Mouse (Mus musculus): ENCODE measurements around the gene Sorcs3. TPM values are rescaled to one million over a fixed set of nuclear protein-coding genes. Genes with fewer than 3 reads are reported as not detected.

The Sorcs3 gene
- polyA plus RNA-seq, 1 experiment, result not detected

DNA sequence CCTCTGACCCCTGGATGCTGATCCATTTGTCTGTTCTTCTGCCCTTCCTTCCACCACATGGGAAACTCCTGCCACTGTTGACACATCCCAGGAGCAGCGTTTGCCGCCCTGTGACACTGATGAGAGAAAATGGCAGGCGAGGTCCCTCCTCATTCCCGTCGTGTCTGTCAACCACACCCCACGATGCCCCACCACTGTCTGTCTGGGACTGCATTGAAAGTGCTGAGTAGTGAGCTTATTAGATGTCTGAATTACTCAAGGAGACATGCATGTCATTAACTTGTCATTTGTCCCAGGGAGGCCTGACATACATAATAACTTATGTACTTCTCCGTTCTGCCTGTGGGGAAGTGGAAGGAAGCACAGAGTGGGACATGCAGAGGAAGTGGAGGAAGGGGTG is 137.6 kb downstream of the Sorcs3 start:
- no peak overlapping the region for H3ac ChIP-seq (ENCODE audit: control insufficient read depth, insufficient read length)
- TF ChIP-seq MAX (IDR thresholded peaks at IDR 0.05; ENCODE audit: low read depth) (no peak), MYOG (IDR thresholded peaks at IDR 0.05; ENCODE audit: control insufficient read depth in 1 of 3, insufficient read depth in 1 of 3, insufficient read length in 2 of 3, low read depth in 2 of 3) (no peak), MYOD1 (IDR thresholded peaks at IDR 0.05; ENCODE audit: control insufficient read depth in 1 of 3, insufficient read length in 2 of 3, low read depth in 2 of 3) (no peak), TCF3 (IDR thresholded peaks at IDR 0.05; ENCODE audit: insufficient read length, low read depth) (no peak), POLR2AphosphoS2 (IDR thresholded peaks at IDR 0.05; ENCODE audit: insufficient read length, low read depth) (no peak), TCF12 (IDR thresholded peaks at IDR 0.05; ENCODE audit: insufficient read depth, poor library complexity, severe bottlenecking) (no peak), USF1 (IDR thresholded peaks at IDR 0.05; ENCODE audit: low read depth) (no peak), POLR2A (IDR thresholded peaks at IDR 0.05; ENCODE audit: insufficient read length, low read depth) (no peak), E2F4 (IDR thresholded peaks at IDR 0.05; ENCODE audit: insufficient read depth) (no peak), CEBPB (IDR thresholded peaks at IDR 0.05; ENCODE audit: insufficient read depth, poor library complexity, severe bottlenecking) (no peak), SRF (IDR thresholded peaks at IDR 0.05; ENCODE audit: control insufficient read depth, insufficient read length, low read depth) (no peak), REST (IDR thresholded peaks at IDR 0.05; ENCODE audit: insufficient read depth, insufficient read length) (no peak)
- H3K79me2 ChIP-seq (ENCODE audit: control insufficient read depth, insufficient read depth), result no peaks in the 10 kb centered on the region
- H3K4me2 ChIP-seq (ENCODE audit: low read depth), result no peak overlapping the region
- no peak overlapping the region for H3K4me3 ChIP-seq
- H3K27me3 ChIP-seq (ENCODE audit: control insufficient read depth, insufficient read depth, insufficient read length), result no peaks in the 10 kb centered on the region
- H3K36me3 ChIP-seq (ENCODE audit: control insufficient read depth, insufficient read depth), result no peaks in the 10 kb centered on the region

DNA sequence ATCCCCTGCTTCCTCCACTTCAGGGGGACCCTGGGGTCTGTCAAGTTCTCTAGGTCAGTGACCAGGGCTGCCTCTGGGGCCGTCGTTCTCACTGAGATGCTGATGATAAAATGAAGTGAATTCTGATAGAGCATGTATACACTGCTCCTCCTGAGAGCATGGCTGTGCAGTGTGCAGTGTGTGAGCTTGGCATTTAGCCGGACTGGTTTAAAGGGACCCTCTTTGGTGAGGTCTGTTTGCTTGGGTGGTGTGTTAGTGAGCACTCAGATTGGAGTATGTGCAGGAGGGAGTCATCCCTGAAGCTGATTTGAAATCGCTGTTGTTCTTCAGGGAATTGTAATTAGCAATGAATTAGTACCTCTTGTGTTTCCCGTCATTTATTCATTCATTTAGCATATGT is 141.3 kb downstream of the Sorcs3 start:
- Histone ChIP-seq H3K4me2 (ENCODE audit: low read depth) (no peak overlapping the region), H3K27me3 (ENCODE audit: control insufficient read depth, insufficient read depth, insufficient read length) (no peaks in the 10 kb centered on the region), H3K79me2 (ENCODE audit: control insufficient read depth, insufficient read depth) (no peaks in the 10 kb centered on the region), H3ac (ENCODE audit: control insufficient read depth, insufficient read length) (no peak overlapping the region), H3K4me3 (no peak overlapping the region), H3K36me3 (ENCODE audit: control insufficient read depth, insufficient read depth) (no peaks in the 10 kb centered on the region)
- TF ChIP-seq MYOD1 (IDR thresholded peaks at IDR 0.05; ENCODE audit: control insufficient read depth in 1 of 3, insufficient read length in 2 of 3, low read depth in 2 of 3) (no peak), E2F4 (IDR thresholded peaks at IDR 0.05; ENCODE audit: insufficient read depth) (no peak), CEBPB (IDR thresholded peaks at IDR 0.05; ENCODE audit: insufficient read depth, poor library complexity, severe bottlenecking) (no peak), USF1 (IDR thresholded peaks at IDR 0.05; ENCODE audit: low read depth) (no peak), TCF12 (IDR thresholded peaks at IDR 0.05; ENCODE audit: insufficient read depth, poor library complexity, severe bottlenecking) (no peak), SRF (IDR thresholded peaks at IDR 0.05; ENCODE audit: control insufficient read depth, insufficient read length, low read depth) (no peak), POLR2A (IDR thresholded peaks at IDR 0.05; ENCODE audit: insufficient read length, low read depth) (no peak), TCF3 (IDR thresholded peaks at IDR 0.05; ENCODE audit: insufficient read length, low read depth) (no peak), MAX (IDR thresholded peaks at IDR 0.05; ENCODE audit: low read depth) (no peak), MYOG (IDR thresholded peaks at IDR 0.05; ENCODE audit: control insufficient read depth in 1 of 3, insufficient read depth in 1 of 3, insufficient read length in 2 of 3, low read depth in 2 of 3) (no peak), REST (IDR thresholded peaks at IDR 0.05; ENCODE audit: insufficient read depth, insufficient read length) (no peak), POLR2AphosphoS2 (IDR thresholded peaks at IDR 0.05; ENCODE audit: insufficient read length, low read depth) (no peak)

DNA sequence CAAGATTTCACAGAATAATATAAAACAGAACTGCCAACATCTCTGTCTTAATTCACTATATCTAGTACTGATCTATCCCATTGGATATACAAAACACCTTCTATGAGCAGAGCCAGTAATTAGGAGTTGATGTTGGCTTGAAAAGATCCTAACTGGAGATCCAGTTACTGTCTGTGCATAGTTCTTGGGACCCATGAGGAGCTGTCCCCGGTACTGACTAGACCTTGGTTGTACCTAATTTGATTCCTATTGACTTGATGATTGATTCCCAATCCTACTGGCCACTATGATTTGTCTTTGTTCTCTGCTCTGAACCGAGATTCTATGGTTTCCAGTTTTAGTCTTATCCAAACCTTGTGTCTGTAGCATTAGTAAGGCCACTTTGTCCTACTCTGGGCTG is 151.0 kb downstream of the Sorcs3 start:
- Histone ChIP-seq H3K79me2 (ENCODE audit: control insufficient read depth, insufficient read depth) (no peaks in the 10 kb centered on the region), H3ac (ENCODE audit: control insufficient read depth, insufficient read length) (no peak overlapping the region), H3K4me3 (no peak overlapping the region), H3K36me3 (ENCODE audit: control insufficient read depth, insufficient read depth) (no peaks in the 10 kb centered on the region), H3K4me2 (ENCODE audit: low read depth) (no peak overlapping the region), H3K27me3 (ENCODE audit: control insufficient read depth, insufficient read depth, insufficient read length) (no peaks in the 10 kb centered on the region)
- TF ChIP-seq TCF3 (IDR thresholded peaks at IDR 0.05; ENCODE audit: insufficient read length, low read depth), result no peak
- TF ChIP-seq MYOG (IDR thresholded peaks at IDR 0.05; ENCODE audit: control insufficient read depth in 1 of 3, insufficient read depth in 1 of 3, insufficient read length in 2 of 3, low read depth in 2 of 3), result no peak
- no peak for TF ChIP-seq MYOD1 (IDR thresholded peaks at IDR 0.05; ENCODE audit: control insufficient read depth in 1 of 3, insufficient read length in 2 of 3, low read depth in 2 of 3)
- TF ChIP-seq POLR2AphosphoS2 (IDR thresholded peaks at IDR 0.05; ENCODE audit: insufficient read length, low read depth), result no peak
- TF ChIP-seq USF1 (IDR thresholded peaks at IDR 0.05; ENCODE audit: low read depth), result no peak
- no peak for TF ChIP-seq CEBPB (IDR thresholded peaks at IDR 0.05; ENCODE audit: insufficient read depth, poor library complexity, severe bottlenecking)
- no peak for TF ChIP-seq MAX (IDR thresholded peaks at IDR 0.05; ENCODE audit: low read depth)
- no peak for TF ChIP-seq TCF12 (IDR thresholded peaks at IDR 0.05; ENCODE audit: insufficient read depth, poor library complexity, severe bottlenecking)
- no peak for TF ChIP-seq SRF (IDR thresholded peaks at IDR 0.05; ENCODE audit: control insufficient read depth, insufficient read length, low read depth)
- no peak for TF ChIP-seq POLR2A (IDR thresholded peaks at IDR 0.05; ENCODE audit: insufficient read length, low read depth)

GRCm38 (mm10) chr19:48362167-48362566 is 156.3 kb downstream of the Sorcs3 start:
- Histone ChIP-seq H3K4me2 (ENCODE audit: low read depth) (no peak overlapping the region), H3K27me3 (ENCODE audit: control insufficient read depth, insufficient read depth, insufficient read length) (no peaks in the 10 kb centered on the region), H3K4me3 (no peak overlapping the region), H3ac (ENCODE audit: control insufficient read depth, insufficient read length) (no peak overlapping the region), H3K36me3 (ENCODE audit: control insufficient read depth, insufficient read depth) (no peaks in the 10 kb centered on the region), H3K79me2 (ENCODE audit: control insufficient read depth, insufficient read depth) (no peaks in the 10 kb centered on the region)
- no peak for TF ChIP-seq MYOG (IDR thresholded peaks at IDR 0.05; ENCODE audit: control insufficient read depth in 1 of 3, insufficient read depth in 1 of 3, insufficient read length in 2 of 3, low read depth in 2 of 3)
- no peak for TF ChIP-seq POLR2A (IDR thresholded peaks at IDR 0.05; ENCODE audit: insufficient read length, low read depth)
- TF ChIP-seq TCF3 (IDR thresholded peaks at IDR 0.05; ENCODE audit: insufficient read length, low read depth), result no peak
- TF ChIP-seq MYOD1 (IDR thresholded peaks at IDR 0.05; ENCODE audit: control insufficient read depth in 1 of 3, insufficient read length in 2 of 3, low read depth in 2 of 3), result no peak
- no peak for TF ChIP-seq CEBPB (IDR thresholded peaks at IDR 0.05; ENCODE audit: insufficient read depth, poor library complexity, severe bottlenecking)
- no peak for TF ChIP-seq MAX (IDR thresholded peaks at IDR 0.05; ENCODE audit: low read depth)
- no peak for TF ChIP-seq USF1 (IDR thresholded peaks at IDR 0.05; ENCODE audit: low read depth)
- no peak for TF ChIP-seq TCF12 (IDR thresholded peaks at IDR 0.05; ENCODE audit: insufficient read depth, poor library complexity, severe bottlenecking)
